Mouse (Mus musculus): ENCODE results near the gene Mis12.

DNA sequence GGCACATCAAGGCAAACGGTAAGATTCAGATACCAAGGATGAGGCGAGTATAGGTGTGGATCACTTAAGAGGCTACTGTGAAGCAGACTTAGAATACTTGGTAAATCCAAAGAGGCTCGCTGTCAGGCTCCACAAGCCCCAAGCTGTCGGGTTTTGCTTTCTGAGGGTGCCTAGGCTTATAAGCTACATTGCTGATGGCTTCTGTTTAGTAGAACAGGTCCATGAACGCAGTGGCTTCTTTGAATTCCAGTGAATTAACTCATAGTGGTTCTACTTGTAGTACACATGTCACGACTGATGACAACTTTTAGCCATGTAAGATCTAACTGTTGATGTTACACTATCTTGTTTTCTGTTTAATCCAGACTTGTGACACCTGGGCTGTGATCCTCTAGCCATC, 42.1 kb upstream of the Mis12 start:
- no peak for TF ChIP-seq CTCF (conservative IDR thresholded peaks at IDR 0.05; ENCODE audit: low read length)
- no peak for TF ChIP-seq POU5F1 (IDR thresholded peaks at IDR 0.05; ENCODE audit: borderline replicate concordance, low read length)
- no peak for TF ChIP-seq NANOG (IDR thresholded peaks at IDR 0.05; ENCODE audit: borderline replicate concordance, low read length)

Measured in E14TG2a.4 (cell line).